Mouse (Mus musculus): ENCODE measurements around the gene Fam185a.

DNA sequence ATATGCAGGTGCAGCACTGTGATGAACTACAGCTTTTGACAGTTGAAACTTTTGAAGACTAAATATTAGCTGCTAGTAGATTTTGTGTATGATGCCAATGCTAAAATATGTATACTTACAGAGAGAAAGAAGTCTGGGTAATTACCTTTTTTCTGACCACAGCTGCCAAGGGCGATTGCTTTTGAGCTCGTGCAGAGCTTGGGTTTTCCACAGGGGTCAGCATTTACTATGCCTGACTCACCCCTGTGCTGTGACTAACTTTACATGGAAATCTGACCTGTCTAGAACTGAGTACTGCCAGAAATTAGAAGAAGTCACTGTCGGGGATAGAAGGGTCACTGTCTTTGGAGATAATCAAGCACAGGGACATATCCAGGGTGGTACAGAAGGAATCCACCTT, 67.5 kb downstream of the Fam185a start:
- no peak for TF ChIP-seq POLR2A (IDR thresholded peaks at IDR 0.05; ENCODE audit: insufficient read length, low read depth)
- TF ChIP-seq MAX (IDR thresholded peaks at IDR 0.05; ENCODE audit: low read depth), result no peak
- no peak for TF ChIP-seq CEBPB (IDR thresholded peaks at IDR 0.05; ENCODE audit: insufficient read depth, poor library complexity, severe bottlenecking)
- TF ChIP-seq REST (IDR thresholded peaks at IDR 0.05; ENCODE audit: insufficient read depth, insufficient read length), result no peak

Measured in myocyte (in vitro differentiated cells).